Mouse (Mus musculus) retina, postnatal 1 day (tissue): ENCODE results near the gene Chchd10.
A peak's percentile ranks its signal among the peaks of the same experiment; 100 is the strongest.

Experiments
- DNase-seq: peaks from one replicate; pipeline ENCODE4 v3.0.0-alpha.2; 2012

The Chchd10 gene

GRCm38 (mm10) chr10:75951424-75952050, 18.6 kb downstream of the Chchd10 start:
- DNase-seq: peak; percentile 75

DNA sequence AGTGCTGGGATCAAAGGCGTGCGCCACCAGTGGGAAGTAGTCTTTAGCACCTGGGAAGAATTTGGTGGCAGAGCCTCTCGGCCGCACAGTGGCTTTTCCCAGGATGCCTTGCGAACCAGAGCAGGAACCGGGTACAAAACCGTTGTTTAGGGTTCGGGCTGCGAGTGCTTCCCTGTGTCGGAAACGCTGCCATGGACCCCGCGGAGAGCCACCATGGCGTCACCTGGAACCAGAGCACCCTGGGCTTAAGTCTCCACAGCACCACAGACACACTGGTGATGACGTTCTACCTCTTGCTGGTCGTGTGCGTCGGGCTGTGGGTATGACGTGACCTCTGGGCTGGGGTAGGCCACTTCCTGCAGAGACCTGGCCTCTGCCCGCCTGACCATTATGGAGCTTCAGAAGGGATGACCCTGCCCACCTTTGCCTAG, 21.5 kb downstream of the Chchd10 start, which contains the start of gene Gm5134:
Gene Gm5134, plus strand, starts transcription at position 134 of the 431 bp plus-strand sequence.
- DNase-seq: no peak

- no peak for DNase-seq
Observed at GRCm38 (mm10) chr10:75973846-75974245, 40.9 kb downstream of the Chchd10 start.

- peak; percentile 27 for DNase-seq
Observed at GRCm38 (mm10) chr10:75975216-75975615, 42.3 kb downstream of the Chchd10 start.

- no peak for DNase-seq
Observed at GRCm38 (mm10) chr10:75978119-75978834, 45.3 kb downstream of the Chchd10 start.

GRCm38 (mm10) chr10:75978835-75979157, 45.9 kb downstream of the Chchd10 start:
- DNase-seq: no peak

DNA sequence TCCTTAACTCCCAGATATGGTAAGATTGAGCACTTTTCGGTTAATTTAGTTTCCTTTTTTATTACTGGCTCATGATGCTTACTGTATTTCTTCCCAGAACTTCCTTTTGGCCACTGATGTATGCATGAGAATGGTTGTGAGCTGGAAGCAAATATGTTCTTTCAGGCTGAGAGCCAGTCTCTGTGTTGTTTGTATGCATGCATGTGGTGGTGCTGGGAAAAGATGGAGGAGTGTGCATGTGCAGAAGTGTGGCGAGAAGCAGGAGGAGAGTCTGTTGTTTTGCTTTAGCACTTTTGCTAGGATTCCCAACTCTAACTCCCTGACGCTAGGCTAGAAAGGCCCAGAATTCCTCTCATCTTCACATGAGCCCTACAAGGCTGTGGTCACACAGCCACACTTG, 46.5 kb downstream of the Chchd10 start:
- DNase-seq: no peak
